Mouse (Mus musculus) left cerebral cortex, postnatal 10 days (tissue): ENCODE results near the gene Ttc30a2. TPM values are rescaled to one million over a fixed set of nuclear protein-coding genes. Genes with fewer than 3 reads are reported as not detected.
"Not testable (repeated sequence)": the region's sequence is repeated elsewhere in the genome, so short reads cannot be mapped to it uniquely, and the experiment has no call there.

ENCODE experiments used
- DNase-seq, 2 experiments: peaks; one replicate each; pipeline ENCODE4 v3.0.0; 2021 to 2022; ENCODE audit warnings: low spot score in 2 of 2, mixed read lengths in 1 of 2; ENCODE audit errors: extremely low spot score in 1 of 2
- intact Hi-C: fragments of 180-260 bp; cut with DNase I; formaldehyde crosslinking; loops from one replicate; pipeline ENCODE4 v1.15.1; 2025
- total RNA-seq, 2 experiments: library from RNA; stranded (reverse); gene quantifications; 2 replicates each; pipeline ENCODE4 v1.2.3; 2021

Gene Ttc30a2
- total RNA-seq, 2 experiments from 2014 or later: 0.15 to 0.63 TPM

DNA sequence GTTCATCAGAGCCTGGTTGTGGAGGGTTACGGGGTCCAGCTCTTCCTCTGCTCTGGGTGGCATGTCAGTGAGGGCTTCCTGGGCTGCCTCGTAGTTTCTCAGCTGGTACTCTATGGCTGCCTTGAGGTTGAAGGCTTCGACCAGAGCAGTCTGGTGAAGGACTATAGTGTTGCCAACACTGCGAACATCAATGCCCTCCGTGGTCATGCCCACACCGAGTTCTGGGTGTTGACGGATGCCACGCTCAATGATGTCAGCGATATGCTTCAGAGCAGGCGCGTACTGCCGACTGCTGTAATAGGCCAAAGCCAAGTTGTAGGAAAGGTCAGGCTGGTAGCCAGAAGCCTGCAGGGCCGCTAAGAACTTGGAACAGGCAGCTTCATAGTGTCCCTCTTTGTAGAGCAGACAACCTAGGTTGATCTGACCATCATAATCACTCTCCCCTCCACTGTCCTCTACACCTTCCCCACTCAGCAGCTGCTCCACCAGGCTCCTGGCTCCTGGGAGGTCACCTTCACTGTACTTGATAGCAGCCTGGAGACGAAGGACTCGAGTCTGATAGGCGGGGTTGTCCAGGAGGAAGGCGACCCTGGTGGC is 40.4 kb downstream of the Ttc30a2 start:
- intact Hi-C loops, DNase-seq: not testable (repeated sequence)

DNA sequence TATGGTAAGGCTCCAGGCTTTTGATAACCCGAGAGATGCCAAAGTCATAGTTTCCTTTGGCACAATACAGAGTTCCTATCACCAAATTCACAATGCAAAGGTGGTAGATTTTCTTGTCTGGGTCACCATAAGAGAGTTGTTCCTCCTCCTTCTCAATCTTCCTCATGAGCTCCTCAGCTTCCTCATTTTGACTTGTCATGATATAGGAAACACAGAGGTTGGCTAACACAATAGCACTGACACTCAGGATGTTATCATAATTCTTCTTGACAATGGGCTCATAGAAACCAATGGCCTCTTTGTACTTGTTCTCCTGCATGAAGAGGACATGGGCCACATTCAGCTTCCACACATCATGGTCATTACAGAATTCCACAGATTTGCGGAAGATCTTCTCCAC is 41.3 kb downstream of the Ttc30a2 start:
- intact Hi-C loops, DNase-seq: not testable (repeated sequence)

DNA sequence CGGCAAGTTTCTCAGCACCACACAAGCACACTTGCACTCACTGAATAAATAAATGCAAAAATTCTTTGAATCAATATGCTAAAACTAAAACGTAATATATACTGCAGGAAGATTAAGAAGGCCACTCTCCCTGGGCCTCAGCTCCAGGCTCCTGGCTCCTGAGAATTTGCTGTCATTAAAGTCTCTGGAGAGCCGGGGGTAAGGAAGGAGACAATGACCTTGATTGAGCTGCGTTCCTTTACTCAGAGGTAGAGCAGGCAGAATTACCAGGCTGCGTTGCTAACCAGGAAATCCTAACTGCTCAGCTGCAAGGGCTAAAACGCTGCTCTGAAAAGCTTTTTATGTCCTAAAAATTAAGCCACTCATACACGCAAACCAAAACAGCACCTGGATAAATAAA is 44.4 kb downstream of the Ttc30a2 start:
- intact Hi-C loops: no loop called here
- DNase-seq: no peak

DNA sequence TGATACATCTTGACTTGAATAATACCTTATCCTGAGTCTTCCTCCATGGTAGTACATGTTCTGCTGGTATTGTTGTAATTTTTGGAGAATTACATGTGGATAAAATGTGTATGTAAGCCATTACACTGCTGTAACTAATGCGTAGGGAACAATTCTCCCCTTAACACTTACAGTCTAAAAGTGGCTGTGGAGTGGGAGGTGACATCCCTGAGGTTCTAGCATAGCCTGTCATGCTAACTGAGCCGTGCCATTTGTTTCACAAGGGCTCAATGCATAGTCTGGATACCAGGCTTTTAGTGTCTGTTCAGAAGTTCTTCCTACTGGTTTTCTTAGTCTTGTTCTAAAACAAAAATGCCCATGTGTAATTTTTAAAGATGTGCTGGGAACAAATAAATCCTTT is 47.0 kb downstream of the Ttc30a2 start:
- no peak for DNase-seq
- intact Hi-C loops: no loop called here

DNA sequence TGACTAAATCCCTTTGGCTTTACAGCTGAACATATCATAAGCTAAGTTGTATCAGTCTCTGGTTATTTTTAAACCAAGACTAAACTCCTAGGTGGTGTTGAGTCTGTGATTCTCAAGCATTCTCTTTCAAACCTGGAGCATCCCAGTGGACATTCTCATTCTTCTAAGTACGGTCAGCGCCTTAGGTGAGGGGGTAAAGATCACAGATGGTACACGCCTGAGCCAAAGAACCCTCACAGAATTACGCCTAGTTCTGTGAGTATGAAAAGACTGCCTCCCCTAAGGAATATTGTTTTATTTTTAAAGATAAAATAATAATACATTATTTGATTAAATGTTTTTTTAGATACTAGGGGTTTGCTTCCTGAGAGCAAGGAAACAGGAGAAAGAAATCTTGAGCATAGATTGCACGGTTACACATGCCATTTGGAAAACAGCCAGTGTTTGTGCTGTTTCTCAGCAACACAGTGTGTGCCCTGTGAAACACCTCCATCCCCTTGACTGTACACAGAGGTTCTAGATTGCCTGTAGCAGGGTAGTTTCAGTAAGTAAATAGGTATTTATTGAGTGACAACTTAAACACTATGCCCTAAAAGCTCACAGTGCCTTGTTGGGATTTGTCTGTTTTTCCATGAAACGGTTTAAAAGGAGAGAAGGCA is 48.1 kb downstream of the Ttc30a2 start:
- intact Hi-C loops: no loop called here
- no peak for DNase-seq

DNA sequence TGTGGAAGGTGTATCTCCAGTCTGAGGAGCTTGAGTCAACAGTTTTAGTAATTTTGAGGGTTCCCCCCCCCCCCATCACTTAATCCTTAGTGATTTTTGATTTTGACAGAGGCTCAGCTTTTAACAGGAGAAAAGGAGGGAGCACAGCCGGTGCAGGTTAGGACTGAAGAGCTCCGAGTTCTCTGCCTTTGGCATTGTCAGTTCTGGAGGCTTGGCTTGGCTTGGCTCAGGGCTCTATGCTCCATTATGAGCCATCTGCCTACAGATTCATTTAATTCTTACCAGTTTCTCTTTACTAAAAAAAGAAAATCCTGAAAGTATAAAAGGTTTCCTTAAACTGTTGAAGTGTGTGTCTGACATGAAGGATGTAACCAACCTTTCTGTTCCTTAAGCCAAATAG is 48.8 kb downstream of the Ttc30a2 start:
- DNase-seq: no peak
- intact Hi-C loops: no loop called here

DNA sequence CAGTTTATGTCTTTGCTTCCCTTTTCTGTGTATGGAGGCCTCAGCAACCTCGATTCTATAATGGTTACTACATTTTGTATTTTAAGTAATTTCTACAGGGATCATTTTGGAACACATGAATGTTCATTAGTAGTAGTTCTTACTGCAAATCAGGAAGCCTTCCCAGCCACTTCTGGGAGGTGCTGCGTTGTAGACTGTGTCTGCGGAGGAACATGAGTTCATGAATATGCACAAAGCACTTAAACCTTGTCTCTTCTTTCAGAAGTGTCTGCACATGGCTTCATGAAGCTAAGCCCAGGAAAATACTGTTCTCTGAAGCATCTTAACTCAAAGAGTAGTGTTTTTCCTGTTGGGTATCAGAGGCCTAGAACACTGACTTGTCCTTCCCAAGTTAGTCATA is 50.0 kb downstream of the Ttc30a2 start:
- intact Hi-C loops: no loop called here
- DNase-seq: no peak

DNA sequence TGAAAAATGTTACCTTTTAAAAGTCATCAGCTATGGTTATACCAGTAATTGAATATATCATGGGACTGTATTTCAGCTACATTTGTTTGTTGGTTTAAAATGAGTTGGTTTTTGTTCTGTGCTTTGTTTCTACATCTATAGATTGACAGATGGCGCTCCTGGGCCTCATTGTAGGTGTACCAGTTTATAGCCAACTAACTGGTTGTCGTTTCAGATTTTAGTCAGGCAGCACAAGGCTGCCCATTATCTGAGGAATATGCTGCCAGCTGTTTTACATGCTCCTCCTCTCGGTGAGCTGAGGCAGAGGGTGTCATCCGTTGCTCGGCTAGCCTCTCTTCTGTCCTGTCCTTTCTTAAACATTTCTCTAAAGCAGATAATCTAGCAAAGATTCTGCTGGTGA is 51.9 kb downstream of the Ttc30a2 start:
- DNase-seq: no peak
- intact Hi-C loops: no loop called here

Other genes starting within 250 kb of the Ttc30a2 start
- 10 to 100 TPM; 60.4 to 62.3 TPM for gene Agps, start 146.0 kb downstream of the Ttc30a2 start, total RNA-seq
- gene Ttc30b, start 39.6 kb downstream of the Ttc30a2 start, total RNA-seq: 10 to 100 TPM; 10.9 to 11.8 TPM
- 1 to 10 TPM; 2.9 to 3.9 TPM for gene Ttc30a1, start 3.8 kb upstream of the Ttc30a2 start, total RNA-seq